Mouse (Mus musculus): ENCODE data around the gene Gm13288. TPM values are rescaled to one million over a fixed set of nuclear protein-coding genes. Genes with fewer than 3 reads are reported as not detected.
"Not testable (repeated sequence)": the region's sequence is repeated elsewhere in the genome, so short reads cannot be mapped to it uniquely, and the experiment has no call there.

Gene Gm13288
- polyA plus RNA-seq, 1 experiment from 2014 or later, result not detected

- H3K9ac ChIP-seq; H3K4me1 ChIP-seq; H3K9me3 ChIP-seq (replicated peaks); H3K4me2 ChIP-seq; H3K27me3 ChIP-seq (replicated peaks); H3K27ac ChIP-seq; H3K36me3 ChIP-seq; ATAC-seq; H3K4me3 ChIP-seq: not testable (repeated sequence)
- no CpG with 5 or more reads among the region's 29 CpGs for WGBS (ENCODE audit: insufficient replicate concordance)
These were observed 25.8 kb upstream of the Gm13288 start, which contains the start of gene Gm13272 for GRCm38 (mm10) chr4:88779550-88779949. Gm13272 (plus strand) TSS chr4:88779850.

GRCm38 (mm10) chr4:88780320-88780719 lies 25.0 kb upstream of the Gm13288 start:
- H3K27ac ChIP-seq; H3K36me3 ChIP-seq; H3K9me3 ChIP-seq (replicated peaks); H3K4me2 ChIP-seq; H3K4me1 ChIP-seq; ATAC-seq; H3K27me3 ChIP-seq (replicated peaks); H3K9ac ChIP-seq; H3K4me3 ChIP-seq: not testable (repeated sequence)
- 43% methylated on average over 16 of the region's 18 CpGs for whole genome bisulfite sequencing (ENCODE audit: insufficient replicate concordance)

- not testable (repeated sequence) for H3K4me1 ChIP-seq; H3K9ac ChIP-seq; H3K27ac ChIP-seq; ATAC-seq; H3K27me3 ChIP-seq (replicated peaks); H3K9me3 ChIP-seq (replicated peaks); H3K36me3 ChIP-seq
- WGBS (ENCODE audit: insufficient replicate concordance), result 8% methylated on average over 5 of the region's 7 CpGs
- peak within 1 kb of the TSS; percentile 22; the same call in 1 of the 2 replicates for H3K4me3 ChIP-seq
- H3K4me2 ChIP-seq, result peak within 1 kb of the TSS; percentile 54
These were observed 23.5 kb upstream of the Gm13288 start, which contains the start of gene Ifnz for GRCm38 (mm10) chr4:88781831-88782230. Ifnz (plus strand) TSS chr4:88782131.

GRCm38 (mm10) chr4:88782335-88782734 lies 23.0 kb upstream of the Gm13288 start:
- H3K36me3 ChIP-seq; H3K9me3 ChIP-seq (replicated peaks); ATAC-seq; H3K27me3 ChIP-seq (replicated peaks); H3K27ac ChIP-seq; H3K4me1 ChIP-seq; H3K9ac ChIP-seq: not testable (repeated sequence)
- WGBS (ENCODE audit: insufficient replicate concordance), result 0% methylated on average over 15 of the region's 31 CpGs
- Histone ChIP-seq H3K4me2 (peak overlapping the region; percentile 54), H3K4me3 (peak overlapping the region; percentile 22; the same call in 1 of the 2 replicates)

- not testable (repeated sequence) for ATAC-seq; H3K4me3 ChIP-seq; H3K9me3 ChIP-seq (replicated peaks); H3K27me3 ChIP-seq (replicated peaks); H3K4me1 ChIP-seq; H3K27ac ChIP-seq; H3K36me3 ChIP-seq; H3K9ac ChIP-seq; H3K4me2 ChIP-seq
- WGBS (ENCODE audit: insufficient replicate concordance), result no CpG with 5 or more reads among the region's 27 CpGs
These were observed 19.9 kb upstream of the Gm13288 start, which contains the start of gene Gm13276 for GRCm38 (mm10) chr4:88785409-88785808. Gm13276 (plus strand) TSS chr4:88785709.

- H3K4me1 ChIP-seq, result not testable (repeated sequence)
- 0% methylated on average over 4 of the region's 28 CpGs for WGBS (ENCODE audit: insufficient replicate concordance)
These were observed 16.9 kb upstream of the Gm13288 start, which contains the start of gene Gm13277 for GRCm38 (mm10) chr4:88788402-88788801. Gm13277 (plus strand) TSS chr4:88788632.

GRCm38 (mm10) chr4:88791250-88791649 lies 14.1 kb upstream of the Gm13288 start, which contains the start of gene Gm13278:
Gm13278 (plus strand) TSS chr4:88791550.
- not testable (repeated sequence) for H3K4me3 ChIP-seq; H3K27me3 ChIP-seq (replicated peaks); H3K9ac ChIP-seq; H3K36me3 ChIP-seq; H3K27ac ChIP-seq; ATAC-seq; H3K4me2 ChIP-seq; H3K9me3 ChIP-seq (replicated peaks); H3K4me1 ChIP-seq
- no CpG with 5 or more reads among the region's 28 CpGs for WGBS (ENCODE audit: insufficient replicate concordance)

More at GRCm38 (mm10) chr4:88788402-88788801, 16.9 kb upstream of the Gm13288 start, which contains the start of gene Gm13277:
- not testable (repeated sequence) for H3K27me3 ChIP-seq (replicated peaks); H3K9me3 ChIP-seq (replicated peaks); H3K4me2 ChIP-seq; ATAC-seq; H3K27ac ChIP-seq; H3K4me3 ChIP-seq; H3K36me3 ChIP-seq; H3K9ac ChIP-seq

- H3K4me1 ChIP-seq; H3K9ac ChIP-seq; H3K27me3 ChIP-seq (replicated peaks); H3K9me3 ChIP-seq (replicated peaks); ATAC-seq; H3K4me2 ChIP-seq; H3K4me3 ChIP-seq; H3K27ac ChIP-seq; H3K36me3 ChIP-seq: not testable (repeated sequence)
- WGBS (ENCODE audit: insufficient replicate concordance), result 0% methylated on average over 21 of the region's 52 CpGs
These were observed 11.2 kb upstream of the Gm13288 start, which contains the start of gene Gm13275 for GRCm38 (mm10) chr4:88793936-88794675. Gm13275 (plus strand) TSS chr4:88794487.

- not testable (repeated sequence) for H3K36me3 ChIP-seq; H3K27ac ChIP-seq; H3K4me3 ChIP-seq; H3K4me1 ChIP-seq; H3K9ac ChIP-seq; ATAC-seq; H3K4me2 ChIP-seq; H3K27me3 ChIP-seq (replicated peaks); H3K9me3 ChIP-seq (replicated peaks)
- no CpG with 5 or more reads among the region's 28 CpGs for WGBS (ENCODE audit: insufficient replicate concordance)
These were observed 8.2 kb upstream of the Gm13288 start, which contains the start of gene Gm13279 for GRCm38 (mm10) chr4:88797097-88797496. Gm13279 (plus strand) TSS chr4:88797397.

GRCm38 (mm10) chr4:88799365-88799764 lies 6.0 kb upstream of the Gm13288 start, which contains the start of gene Gm13285:
Gm13285 (plus strand) TSS chr4:88799665.
- H3K4me3 ChIP-seq; H3K4me2 ChIP-seq; H3K4me1 ChIP-seq; H3K9me3 ChIP-seq (replicated peaks); H3K36me3 ChIP-seq; ATAC-seq; H3K9ac ChIP-seq; H3K27me3 ChIP-seq (replicated peaks); H3K27ac ChIP-seq: not testable (repeated sequence)
- WGBS (ENCODE audit: insufficient replicate concordance), result 8% methylated on average over 5 of the region's 7 CpGs

GRCm38 (mm10) chr4:88802954-88803353 lies 2.4 kb upstream of the Gm13288 start, which contains the start of gene Gm13287:
Gm13287 (plus strand) TSS chr4:88803254.
- H3K4me1 ChIP-seq; H3K4me3 ChIP-seq; H3K27ac ChIP-seq; H3K36me3 ChIP-seq; H3K9ac ChIP-seq; H3K27me3 ChIP-seq (replicated peaks); ATAC-seq; H3K9me3 ChIP-seq (replicated peaks): not testable (repeated sequence)
- peak within 1 kb of the TSS; percentile 47 for H3K4me2 ChIP-seq
- no CpG with 5 or more reads among the region's 29 CpGs for WGBS (ENCODE audit: insufficient replicate concordance)

GRCm38 (mm10) chr4:88805761-88806160 lies 430 bp downstream of the Gm13288 start:
- not testable (repeated sequence) for H3K9ac ChIP-seq; H3K4me1 ChIP-seq; H3K27ac ChIP-seq; H3K36me3 ChIP-seq; H3K4me3 ChIP-seq; H3K9me3 ChIP-seq (replicated peaks); ATAC-seq
- WGBS (ENCODE audit: insufficient replicate concordance), result 4% methylated on average over 5 of the region's 34 CpGs
- peaks cover 12% of the 10 kb centered on the region for H3K27me3 ChIP-seq (replicated peaks)
- peak overlapping the region; percentile 50 for H3K4me2 ChIP-seq

Measured in liver, embryonic 12.5 days (tissue).